Mouse (Mus musculus) erythroblast, adult 5-6 weeks (primary cell): ENCODE measurements at regions not wholly inside any gene's neighbourhood (a gene's known extent, or its start where the extent isn't known, plus 50 kb on each side); places are given as distances from the start of the nearest gene placed in this dataset.

Source experiments
- ATAC-seq: replicated peaks from 2 replicates; pipeline ENCODE4 v1.8.0; 2016; ENCODE audit warnings: moderate number of reproducible peaks, mild to moderate bottlenecking, moderate TSS enrichment, inconsistent platforms; ENCODE audit not compliant: poor library complexity, low FRiP score, severe bottlenecking

DNA sequence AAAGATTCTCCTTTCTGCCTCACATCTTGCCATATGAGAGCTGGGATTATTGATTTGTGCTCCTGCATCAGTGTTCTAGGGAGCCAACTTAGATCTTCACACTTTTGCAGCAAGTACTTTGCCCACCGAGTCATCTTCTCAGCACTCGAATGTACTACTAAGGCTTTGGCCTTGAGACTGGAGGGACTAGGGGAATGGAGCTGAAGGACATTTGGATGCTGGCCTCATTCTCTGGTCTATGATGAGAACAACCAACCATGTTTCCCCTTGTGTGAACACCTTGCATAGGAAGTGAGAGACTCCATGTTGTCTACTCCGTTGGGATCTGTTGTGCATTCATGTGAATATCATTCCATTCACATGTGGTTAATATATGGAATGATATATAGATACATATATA, 386.5 kb downstream of the Rps24 start:
- no peak for ATAC-seq

DNA sequence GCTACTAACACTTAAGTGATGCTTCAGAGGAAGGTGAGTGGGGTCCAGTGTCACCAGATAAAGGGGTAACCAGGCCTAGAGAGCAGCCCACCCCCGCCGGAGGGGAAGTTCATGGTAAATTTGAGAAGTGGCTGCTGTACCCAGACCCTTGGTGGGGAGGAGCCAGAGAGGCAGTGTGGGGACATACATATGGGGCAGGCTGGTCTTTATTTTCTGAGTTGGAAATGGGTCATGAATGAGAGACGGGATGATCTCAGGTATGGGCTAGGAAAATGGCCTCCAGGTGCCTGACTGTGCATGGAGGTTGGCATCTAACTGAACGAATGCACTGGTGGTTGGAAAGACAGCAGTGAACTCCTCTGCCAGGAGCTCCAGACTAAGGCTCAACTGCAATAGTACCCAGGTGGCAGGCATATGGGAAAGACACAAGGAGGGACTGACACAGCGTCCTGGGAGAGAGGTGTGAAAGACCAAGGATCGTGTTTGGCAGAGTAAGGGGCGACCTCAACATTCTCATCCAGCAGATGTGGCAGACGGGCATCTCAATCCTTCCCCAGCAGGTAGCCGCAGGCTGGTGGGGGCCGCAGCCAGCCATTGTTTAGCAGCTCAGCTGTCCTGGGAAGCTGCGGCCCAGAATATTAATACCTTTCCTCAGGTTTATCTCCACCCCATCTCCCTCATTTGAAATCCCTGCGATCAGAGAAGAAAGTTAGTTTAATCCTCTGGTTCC, 387.7 kb downstream of the Rps24 start:
- no peak for ATAC-seq

DNA sequence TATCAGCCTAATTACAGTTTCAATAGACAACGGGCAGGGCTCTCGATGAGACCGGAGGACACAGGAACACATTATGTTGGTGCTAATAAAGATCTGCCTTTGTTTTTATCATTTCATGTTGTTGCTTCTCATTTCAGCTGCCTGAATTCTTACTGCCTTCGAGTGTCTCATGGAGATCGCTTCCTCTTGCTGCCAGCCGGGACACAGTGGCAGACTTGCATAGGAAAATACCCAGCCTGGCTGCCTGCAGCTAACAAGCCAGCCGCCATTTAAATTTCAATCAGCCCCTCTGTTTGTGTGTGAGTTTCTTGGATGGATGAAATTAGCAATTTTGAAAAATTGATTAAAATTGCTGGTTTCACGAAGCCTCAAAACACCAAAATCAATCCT, 388.2 kb downstream of the Rps24 start:
- ATAC-seq, result no peak

DNA sequence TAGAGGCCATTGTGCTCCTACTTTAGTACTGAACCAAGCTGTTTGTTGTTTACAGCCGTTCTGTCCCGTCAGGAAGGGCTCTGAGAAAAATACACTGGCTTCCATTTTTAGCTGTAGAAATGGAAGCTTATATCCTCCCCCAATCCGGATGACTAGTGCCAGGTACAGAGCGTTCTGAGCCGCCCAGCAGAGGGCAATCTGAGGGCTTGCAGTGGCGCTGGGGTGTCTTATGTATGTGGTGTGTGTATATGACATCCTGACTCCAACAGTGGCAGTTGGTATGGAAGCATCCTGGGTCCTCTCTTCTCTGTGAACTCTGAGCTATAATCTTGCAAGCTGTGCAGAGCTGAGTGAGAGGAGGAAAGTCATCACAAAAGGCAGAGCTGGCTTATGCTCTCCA, 389.0 kb downstream of the Rps24 start:
- no peak for ATAC-seq

DNA sequence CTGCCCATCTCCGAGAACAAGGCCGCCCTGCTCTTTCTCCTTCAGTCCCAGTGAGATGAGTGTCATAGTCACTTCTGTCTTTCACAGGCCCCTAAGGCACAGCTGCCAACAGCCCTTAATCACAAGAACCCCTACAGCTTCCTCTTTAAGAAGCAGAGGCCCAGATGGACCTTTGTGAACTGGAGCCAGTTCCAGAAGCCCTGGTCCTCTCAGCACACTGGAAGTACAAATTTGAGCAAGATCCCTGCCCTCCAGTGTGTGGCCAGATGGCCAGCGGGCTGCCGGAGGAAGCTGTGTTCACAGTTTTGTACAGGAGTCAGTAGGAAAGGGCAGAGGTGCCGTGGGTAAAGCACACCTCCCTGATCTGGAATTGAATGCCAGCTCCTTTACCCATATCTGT, 389.6 kb downstream of the Rps24 start:
- no peak for ATAC-seq

DNA sequence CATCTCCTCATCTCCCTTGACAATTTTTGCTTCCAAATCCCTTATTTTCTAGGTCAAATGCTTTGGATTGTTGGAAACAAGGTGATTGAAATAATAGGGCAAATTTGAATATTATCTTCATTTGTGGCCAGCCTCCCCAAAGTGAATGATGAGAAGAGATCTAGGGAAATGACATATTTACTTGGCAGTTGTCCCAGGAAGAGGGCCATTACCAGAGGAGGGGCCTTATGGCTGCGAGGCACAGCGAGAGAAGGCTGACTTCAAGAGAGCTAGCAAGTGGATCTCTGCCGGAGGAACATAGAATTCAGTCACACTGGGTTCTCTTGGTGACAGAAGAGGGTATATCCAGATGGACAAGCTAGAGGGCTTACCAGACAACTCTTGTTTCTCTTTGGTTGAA, 390.9 kb downstream of the Rps24 start:
- no peak for ATAC-seq

DNA sequence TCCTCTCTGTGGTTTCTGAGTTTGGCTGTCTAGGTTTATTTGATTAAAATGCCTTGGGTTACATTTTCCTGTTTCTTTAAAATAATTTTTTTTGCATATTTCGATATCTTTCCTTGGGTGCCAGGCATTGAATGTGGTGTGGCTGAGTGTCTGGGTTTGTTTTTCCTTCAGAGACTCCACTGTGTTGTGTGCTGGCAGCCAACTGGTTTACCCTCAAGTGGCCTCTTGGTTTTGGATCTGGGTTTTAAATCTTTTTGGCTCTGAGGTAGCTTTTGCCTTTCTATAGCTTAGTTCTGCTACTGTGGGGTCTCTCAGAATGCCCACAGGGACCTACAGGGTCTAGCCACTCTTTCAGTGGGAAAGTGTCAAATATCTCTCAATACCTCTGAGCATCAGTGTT, 399.2 kb downstream of the Rps24 start:
- no peak for ATAC-seq

DNA sequence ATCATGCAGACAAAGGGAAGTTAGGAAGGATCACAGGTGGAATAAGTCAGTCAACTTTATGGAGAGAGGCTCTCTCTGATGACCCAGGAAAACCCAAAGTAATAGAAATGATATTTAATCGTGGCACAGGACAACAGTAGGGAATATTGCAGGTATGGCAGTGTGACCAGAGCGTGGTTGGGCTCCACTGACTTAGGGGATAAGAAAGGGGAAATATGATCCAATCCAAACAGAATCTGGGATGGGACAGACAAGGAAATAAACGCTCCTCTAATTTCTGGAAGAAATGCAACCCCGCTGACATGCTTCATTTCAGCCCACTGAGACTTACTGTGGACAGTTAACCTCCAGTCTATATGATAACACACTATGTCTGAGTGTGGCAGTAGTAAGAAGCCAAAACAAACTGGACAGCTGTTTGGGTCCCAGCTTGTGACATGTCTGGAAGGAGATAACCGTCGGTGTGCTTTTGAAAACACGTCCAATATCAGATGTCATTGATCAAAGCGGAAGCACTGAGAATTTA, 400.0 kb downstream of the Rps24 start:
- no peak for ATAC-seq

DNA sequence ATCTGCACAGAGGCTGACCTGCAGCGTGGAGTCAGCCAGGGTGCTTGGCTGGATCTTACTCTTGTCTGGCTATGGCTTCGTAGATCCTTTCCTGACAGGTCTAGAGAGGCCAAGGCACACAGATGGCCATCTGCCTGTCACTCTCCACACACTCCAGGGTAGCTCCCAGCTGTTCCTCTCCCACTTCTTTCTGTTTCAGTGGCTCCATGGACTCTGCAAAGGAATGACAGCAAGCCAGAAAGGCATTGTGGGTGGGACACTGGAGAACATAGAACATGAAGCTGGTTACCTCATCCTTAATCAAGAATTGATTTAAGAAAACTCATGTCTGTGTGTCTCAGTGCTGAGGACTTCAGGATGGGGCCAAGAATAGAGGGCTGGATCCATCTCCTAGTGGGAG, 403.9 kb downstream of the Rps24 start:
- ATAC-seq, result no peak

DNA sequence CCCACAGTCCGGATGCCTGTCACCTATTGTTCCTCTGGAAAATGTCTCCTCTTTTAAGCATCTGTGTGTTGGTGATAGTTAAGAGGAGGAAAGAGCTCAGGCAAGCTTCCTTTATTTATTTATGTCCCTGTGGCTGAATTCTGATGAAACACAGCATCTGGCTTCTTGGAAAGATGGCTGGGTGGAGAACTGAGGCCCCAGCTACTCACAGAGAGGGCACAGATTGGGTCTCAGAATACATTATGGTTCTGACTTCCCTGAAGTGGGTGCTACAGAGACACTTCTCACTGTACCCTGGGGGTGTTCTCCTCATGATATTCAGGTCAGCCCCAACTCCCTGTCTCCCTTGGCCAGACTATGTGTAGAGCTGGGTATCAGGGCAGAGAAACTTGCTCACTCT, 408.3 kb downstream of the Rps24 start:
- no peak for ATAC-seq

DNA sequence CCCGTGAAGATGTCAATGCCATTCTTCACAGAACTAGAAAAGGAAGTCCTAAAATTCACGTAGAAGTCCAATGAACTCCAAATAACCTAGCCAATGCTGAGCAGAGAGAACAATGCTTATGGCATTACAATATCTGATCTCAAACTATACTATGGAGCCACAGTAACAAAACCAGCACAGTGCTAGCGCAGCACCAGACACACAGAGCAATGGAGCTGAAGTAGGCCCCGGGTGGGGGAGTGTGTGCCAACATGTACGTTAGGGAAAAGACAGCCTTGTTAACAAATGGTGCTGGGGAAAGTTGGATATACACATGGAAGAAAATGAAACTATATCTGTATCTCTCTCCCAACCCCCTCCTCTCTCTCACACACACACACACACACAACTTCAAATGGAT, 409.8 kb downstream of the Rps24 start:
- no peak for ATAC-seq

DNA sequence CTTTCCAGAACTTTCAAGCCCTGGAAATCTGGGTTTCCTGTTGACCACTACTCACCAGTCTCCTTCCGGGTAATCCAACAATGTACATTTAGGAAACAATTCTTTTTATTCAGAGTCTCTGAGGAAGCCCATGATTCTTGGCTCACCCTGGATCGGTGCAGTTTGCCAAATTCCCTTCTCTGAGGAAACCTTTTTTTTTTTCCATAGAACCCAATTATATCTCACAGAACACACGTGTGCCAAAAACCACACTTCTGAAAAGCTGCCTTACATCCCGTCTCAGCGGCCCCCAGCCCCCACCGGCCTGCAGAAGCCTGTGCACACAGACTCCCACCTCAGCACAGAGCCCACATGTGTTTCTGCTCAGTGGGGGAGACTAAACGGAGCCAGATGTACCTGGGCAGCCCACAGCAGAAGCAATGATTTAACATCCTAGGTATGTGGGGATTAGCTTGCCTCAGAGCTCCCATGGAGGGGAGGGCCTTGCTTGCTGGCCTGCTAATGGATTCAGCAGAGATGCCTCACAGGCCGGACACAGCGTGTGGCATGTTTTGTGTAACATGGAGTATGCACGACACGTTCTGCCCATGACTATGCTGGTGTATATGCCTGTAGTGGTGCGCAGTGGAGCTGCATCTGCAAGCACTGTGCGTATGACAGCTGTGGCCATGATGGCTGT, 413.7 kb downstream of the Rps24 start:
- ATAC-seq, result no peak

DNA sequence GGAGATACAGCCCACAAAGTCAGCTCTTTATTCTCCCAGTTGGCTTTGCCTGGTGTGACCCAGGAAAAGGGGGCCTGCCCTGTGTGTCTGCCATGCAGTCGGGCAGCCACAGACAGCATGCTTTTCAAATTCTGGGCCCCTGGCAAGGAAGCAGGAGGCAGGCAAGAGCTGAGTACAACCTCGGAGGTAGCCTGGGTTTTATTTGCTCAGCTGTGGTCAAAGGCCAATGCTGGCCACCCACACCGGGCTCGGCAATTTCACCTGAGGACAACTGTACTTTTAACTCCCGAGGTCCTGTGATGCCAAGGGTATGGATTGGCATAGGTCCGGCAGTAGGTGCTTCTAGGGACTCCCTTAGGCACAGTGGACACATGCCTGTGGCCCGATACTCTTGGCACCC, 414.8 kb downstream of the Rps24 start:
- no peak for ATAC-seq

DNA sequence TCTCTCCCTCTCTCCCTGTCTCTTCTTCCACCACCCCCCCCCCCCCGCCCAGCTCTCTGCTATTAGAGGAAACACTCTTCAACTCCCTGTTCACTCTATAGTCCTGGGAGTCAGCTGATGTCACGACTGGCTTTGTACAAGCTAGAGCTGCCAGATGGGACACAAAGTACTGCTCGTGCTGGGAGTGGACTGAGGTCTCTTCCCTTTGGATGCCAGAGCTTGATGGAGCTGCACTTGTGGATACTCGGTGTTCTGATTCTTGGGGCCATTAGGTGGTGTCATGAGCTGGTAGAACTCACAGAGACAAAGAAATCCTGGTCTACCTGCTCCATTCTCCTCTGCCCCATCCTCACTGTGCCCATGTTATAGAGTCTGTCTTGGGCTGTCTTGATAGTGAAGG, 415.9 kb downstream of the Rps24 start:
- no peak for ATAC-seq

DNA sequence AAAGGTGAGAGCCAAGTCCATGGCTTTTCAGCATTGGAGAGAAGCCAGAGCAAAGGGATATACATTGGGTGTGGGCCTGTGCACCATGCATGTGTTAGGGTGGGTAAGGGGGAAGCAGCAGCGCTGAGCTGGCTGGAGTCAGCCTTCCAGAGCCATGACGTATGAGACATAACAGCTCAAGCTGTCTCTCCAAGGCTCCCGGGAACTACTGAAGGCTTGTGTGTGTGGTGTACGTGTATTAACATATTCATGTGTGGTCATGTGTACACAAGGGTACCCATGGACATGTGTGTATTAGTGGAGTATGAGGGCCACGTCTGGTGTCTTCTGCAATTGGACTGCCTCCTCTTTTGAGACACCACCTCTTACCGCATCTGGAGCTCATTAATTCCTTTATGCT, 417.8 kb downstream of the Rps24 start:
- no peak for ATAC-seq

DNA sequence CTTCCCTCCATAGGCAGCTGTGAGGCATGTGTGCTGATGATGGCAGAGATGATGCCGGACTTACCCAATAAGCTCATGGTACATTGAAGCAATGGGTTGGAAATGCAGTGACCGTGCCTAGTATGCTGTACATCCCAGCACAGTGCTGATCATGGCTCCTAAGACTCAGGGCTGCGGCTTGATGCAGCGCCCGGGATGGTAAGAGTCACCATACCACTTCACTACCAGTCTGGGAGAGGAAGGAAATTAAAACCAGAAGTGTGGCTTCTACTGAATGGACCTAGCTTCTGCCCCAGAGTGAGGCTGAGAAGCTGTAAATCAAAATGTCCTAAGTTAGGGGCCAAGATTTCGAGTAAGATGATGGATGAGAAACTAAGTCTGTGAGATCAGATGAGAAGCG, 420.0 kb downstream of the Rps24 start:
- ATAC-seq, result no peak

DNA sequence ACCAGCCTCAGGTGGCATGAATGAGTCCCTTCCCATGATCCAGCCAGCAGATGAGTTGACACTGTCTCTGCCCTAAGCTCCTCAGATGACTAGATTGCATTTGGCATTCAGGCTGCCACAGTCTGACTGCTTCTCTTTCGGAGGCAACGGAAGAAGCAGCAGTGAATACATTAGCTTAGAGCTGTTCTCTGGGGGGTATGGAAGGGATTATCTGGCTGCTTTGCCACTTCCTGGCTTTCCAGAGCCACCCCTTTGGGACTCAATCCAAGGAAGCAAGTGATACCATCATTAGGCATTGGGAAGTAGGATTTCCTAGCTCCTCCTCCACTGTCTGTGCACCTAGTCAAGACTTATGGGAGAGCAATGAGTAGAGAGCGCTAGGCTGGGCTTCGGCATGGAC, 421.5 kb downstream of the Rps24 start:
- ATAC-seq, result no peak

DNA sequence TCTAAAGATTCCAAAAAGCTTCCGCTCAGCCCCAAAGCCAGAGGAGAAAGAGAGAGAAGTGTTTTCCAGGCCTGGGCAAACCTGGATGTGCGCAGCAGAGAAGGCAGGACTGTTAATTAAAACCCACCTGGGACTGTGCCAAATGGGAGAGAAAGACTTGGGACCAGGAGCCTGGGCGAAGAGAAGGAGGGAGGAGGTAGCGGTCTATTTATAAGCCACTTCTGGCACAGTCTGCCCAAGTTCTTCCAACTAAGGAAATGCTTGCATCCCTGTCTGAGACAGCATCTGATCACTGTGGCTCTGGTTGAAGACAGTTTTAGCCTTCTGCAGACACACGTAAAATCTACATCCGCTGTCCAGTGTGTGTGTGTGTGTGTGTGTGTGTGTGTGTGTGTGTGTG, 424.7 kb downstream of the Rps24 start:
- no peak for ATAC-seq

DNA sequence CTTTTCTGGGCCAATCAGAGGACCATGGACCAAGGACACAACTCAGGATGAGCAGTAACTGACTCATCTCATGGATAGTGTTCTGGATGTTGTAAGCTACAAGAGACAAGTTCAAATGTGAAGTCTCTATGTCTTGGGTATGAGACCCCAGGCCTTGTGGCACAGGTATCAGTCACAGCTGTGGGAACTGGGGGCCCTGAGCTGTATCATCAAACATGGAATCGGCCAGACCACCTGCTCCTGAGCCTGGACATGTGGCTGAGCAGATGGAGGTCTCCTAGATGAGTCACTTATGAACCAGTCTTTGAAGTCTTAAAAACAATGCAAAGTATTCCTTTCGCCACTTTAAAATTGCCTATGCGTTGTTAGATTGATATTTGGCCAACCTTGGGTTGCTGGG, 432.1 kb downstream of the Rps24 start:
- ATAC-seq, result no peak

DNA sequence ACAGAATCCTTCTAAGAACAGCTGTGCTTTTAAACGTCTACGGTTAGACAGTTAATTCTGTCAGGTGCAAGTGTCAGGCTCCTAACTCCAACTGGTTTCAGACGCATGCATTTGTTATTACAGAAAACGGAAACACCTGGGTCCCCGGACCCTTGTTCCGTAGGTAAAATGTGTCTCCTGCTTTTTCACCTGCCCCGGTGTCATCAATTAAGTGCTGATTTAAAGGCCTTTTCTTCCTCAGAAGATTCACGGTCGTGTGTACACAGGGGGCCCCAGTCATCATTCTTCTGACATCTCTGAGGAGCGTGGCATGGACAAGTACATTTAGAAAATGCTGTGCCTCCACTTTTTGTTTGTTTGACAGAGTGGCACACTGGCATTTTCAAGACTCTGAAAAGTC, 435.1 kb downstream of the Rps24 start:
- ATAC-seq, result no peak

DNA sequence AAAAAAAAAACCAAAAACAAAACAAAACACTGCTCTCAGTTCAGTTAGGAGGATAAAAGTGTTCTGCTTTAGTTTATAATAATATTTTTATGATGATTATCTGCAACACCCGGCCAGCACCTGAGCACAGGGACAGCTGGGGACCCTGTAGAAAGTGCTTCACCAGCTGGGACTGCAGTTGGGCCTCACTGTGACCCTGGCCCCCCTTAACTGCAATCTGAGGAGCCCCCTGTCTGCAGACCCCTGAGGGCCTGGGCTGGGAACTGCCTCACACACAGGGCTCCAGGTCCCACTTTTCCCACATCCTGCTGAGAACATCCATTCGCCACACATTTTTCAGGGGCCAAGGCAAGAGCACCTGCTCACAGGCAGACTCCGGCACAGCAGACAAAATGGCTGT, 437.6 kb downstream of the Rps24 start:
- no peak for ATAC-seq
